Mouse (Mus musculus) limb, embryonic 14.5 days (tissue): ENCODE measurements around the gene Rbm39. TPM values are rescaled to one million over a fixed set of nuclear protein-coding genes. Genes with fewer than 3 reads are reported as not detected.

Experiments used
- ATAC-seq: fragments of 200-750 bp; cut with Nextera tagmentation; 2 replicates; pipeline ENCODE4 v1.8.0; 2017; ENCODE audit warnings: low read depth, moderate number of reproducible peaks, moderate TSS enrichment; ENCODE audit not compliant: low FRiP score
- DNase-seq: peaks from one replicate; pipeline ENCODE4 v3.0.0-alpha.2; 2015; ENCODE audit warnings: low spot score
- H3K27ac ChIP-seq: fragments of 300-500 bp; sonication (generic); replicated peaks from 2 replicates; pipeline ENCODE4 v1.5.1; 2014; ENCODE audit warnings: low read depth, mild to moderate bottlenecking, low read length, moderate library complexity, mixed read lengths
- H3K27me3 ChIP-seq: fragments of 300-500 bp; sonication (generic); 2 replicates; pipeline ENCODE4 v1.6.1; 2014; ENCODE audit warnings: low read length, mixed read lengths; ENCODE audit not compliant: control insufficient read depth, insufficient read depth
- H3K36me3 ChIP-seq: fragments of 300-500 bp; sonication (generic); 2 replicates; pipeline ENCODE4 v1.6.1; 2014; ENCODE audit warnings: mild to moderate bottlenecking, low read length, moderate library complexity, mixed read lengths; ENCODE audit not compliant: control insufficient read depth, insufficient read depth
- H3K4me1 ChIP-seq: fragments of 300-500 bp; sonication (generic); 2 replicates; pipeline ENCODE4 v1.6.1; 2014; ENCODE audit warnings: antibody characterized with exemption, low read length, mixed read lengths; ENCODE audit not compliant: control insufficient read depth, insufficient read depth
- H3K4me2 ChIP-seq: fragments of 300-500 bp; sonication (generic); replicated peaks from 2 replicates; pipeline ENCODE4 v1.6.1; 2014; ENCODE audit warnings: low read depth, mild to moderate bottlenecking, low read length, moderate library complexity; ENCODE audit not compliant: severe bottlenecking
- H3K4me3 ChIP-seq: fragments of 300-500 bp; sonication (generic); replicated peaks from 2 replicates; pipeline ENCODE4 v1.5.1; 2014; ENCODE audit warnings: low read length
- H3K9ac ChIP-seq: fragments of 300-500 bp; sonication (generic); 2 replicates; pipeline ENCODE4 v1.6.1; 2014; ENCODE audit warnings: mild to moderate bottlenecking, low read depth, low read length, moderate library complexity; ENCODE audit not compliant: severe bottlenecking
- H3K9me3 ChIP-seq: fragments of 300-500 bp; sonication (generic); 2 replicates; pipeline ENCODE4 v1.6.1; 2016; ENCODE audit warnings: low read length; ENCODE audit not compliant: control insufficient read depth
- POLR2A ChIP-seq: fragments of 200-500 bp; IDR thresholded peaks from 2 replicates; pipeline ENCODE4 v1.8.0; 2012; ENCODE audit warnings: inconsistent platforms, mild to moderate bottlenecking, moderate library complexity, borderline replicate concordance; ENCODE audit not compliant: insufficient read depth, insufficient read length; ENCODE audit errors: extremely low read depth
- WGBS: fragments of 180-500 bp; shearing (Covaris S2); extraction: QIAGEN DNeasy Blood & Tissue Kit; methylation state at CpG from one replicate; pipeline ENCODE4 v1.1.7; 2014; 5-methylcytosine and 5-hydroxymethylcytosine counted together
- polyA plus RNA-seq, 2 experiments: library from polyadenylated mRNA; depleted of rRNA in 1 of 2; stranded (reverse) in 1 of 2; unstranded in 1 of 2; fragments of >200 nt; fragmentation: Nextera tagmentation in 1 of 2; extraction: Ambion mirVana in 1 of 2; gene quantifications; 2 replicates each; pipeline versions ENCODE4 v1.2.1 to v1.2.3; 2012 to 2014

Rbm39 gene
- polyA plus RNA-seq, 2 experiments, result 297 to 728 TPM

GRCm38 (mm10) chr2:156143367-156143766 lies 36.7 kb downstream of the Rbm39 start:
- ATAC-seq (0 out of 2 replicates have a peak, but pooled peaks have one; percentile 1), DNase-seq (no peak)
- Histone ChIP-seq H3K9ac (peak overlapping the region; percentile 91), H3K4me3 (peak overlapping the region; percentile 87), H3K27me3 (no peaks in the 10 kb centered on the region), H3K9me3 (no peaks in the 10 kb centered on the region), H3K27ac (peak overlapping the region; percentile 92), H3K36me3 (peaks cover 24% of the 10 kb centered on the region), H3K4me1 (peaks cover 6% of the 10 kb centered on the region; the same call in 1 of the 2 replicates), H3K4me2 (peak overlapping the region; percentile 81)
- 2% methylated on average over 16 of the region's 16 CpGs for WGBS
- TF ChIP-seq POLR2A, result no peak

GRCm38 (mm10) chr2:156142820-156143219 lies 37.2 kb downstream of the Rbm39 start:
- Histone ChIP-seq H3K9me3 (no peaks in the 10 kb centered on the region), H3K4me2 (peak overlapping the region; percentile 81), H3K9ac (no peak overlapping the region), H3K4me3 (peak overlapping the region; percentile 87; the same call in 1 of the 2 replicates), H3K36me3 (peaks cover 19% of the 10 kb centered on the region), H3K27ac (no peak overlapping the region), H3K4me1 (peaks cover 6% of the 10 kb centered on the region; the same call in 1 of the 2 replicates), H3K27me3 (no peaks in the 10 kb centered on the region)
- 81% methylated on average over 2 of the region's 2 CpGs for WGBS
- TF ChIP-seq POLR2A, result no peak
- ATAC-seq (no peak), DNase-seq (no peak)

GRCm38 (mm10) chr2:156135695-156136094 lies 44.3 kb downstream of the Rbm39 start:
- H3K36me3 ChIP-seq, result no peaks in the 10 kb centered on the region
- H3K9ac ChIP-seq, result no peak overlapping the region
- H3K27ac ChIP-seq, result no peak overlapping the region
- DNase-seq, result no peak
- WGBS, result 91% methylated on average over 6 of the region's 6 CpGs
- H3K4me1 ChIP-seq, result no peaks in the 10 kb centered on the region
- no peak overlapping the region for H3K4me2 ChIP-seq
- no peaks in the 10 kb centered on the region for H3K27me3 ChIP-seq
- H3K9me3 ChIP-seq, result no peaks in the 10 kb centered on the region
- TF ChIP-seq POLR2A, result no peak
- no peak overlapping the region for H3K4me3 ChIP-seq
- no peak for ATAC-seq

- no peaks in the 10 kb centered on the region for H3K36me3 ChIP-seq
- no peaks in the 10 kb centered on the region for H3K9me3 ChIP-seq
- H3K27me3 ChIP-seq, result no peaks in the 10 kb centered on the region
- no peaks in the 10 kb centered on the region for H3K4me1 ChIP-seq
- ATAC-seq (no peak), DNase-seq (no peak)
- no peak overlapping the region for H3K27ac ChIP-seq
- 92% methylated on average over 5 of the region's 5 CpGs for WGBS
- no peak overlapping the region for H3K4me3 ChIP-seq
- no peak overlapping the region for H3K9ac ChIP-seq
- no peak for TF ChIP-seq POLR2A
- no peak overlapping the region for H3K4me2 ChIP-seq
These were observed 45.9 kb downstream of the Rbm39 start for GRCm38 (mm10) chr2:156134161-156134560.

- ATAC-seq (no peak), DNase-seq (no peak)
- WGBS, result 96% methylated on average over 5 of the region's 5 CpGs
- no peak within 1 kb of the TSS for H3K4me2 ChIP-seq
- no peaks in the 10 kb centered on the region for H3K27me3 ChIP-seq
- TF ChIP-seq POLR2A, result no peak
- peaks cover 31% of the 10 kb centered on the region for H3K36me3 ChIP-seq
- no peak within 1 kb of the TSS for H3K9ac ChIP-seq
- no peak within 1 kb of the TSS for H3K27ac ChIP-seq
- H3K9me3 ChIP-seq, result no peaks in the 10 kb centered on the region
- no peaks in the 10 kb centered on the region for H3K4me1 ChIP-seq
- no peak within 1 kb of the TSS for H3K4me3 ChIP-seq
These were observed 53.0 kb downstream of the Rbm39 start, which contains the start of gene Gm28036 for GRCm38 (mm10) chr2:156126992-156127391. Gene Gm28036 (minus strand): TSS chr2:156127092.

GRCm38 (mm10) chr2:156123731-156124130 lies 56.3 kb downstream of the Rbm39 start:
- H3K36me3 ChIP-seq, result peaks cover 29% of the 10 kb centered on the region
- ATAC-seq (no peak), DNase-seq (no peak)
- H3K4me3 ChIP-seq, result no peak overlapping the region
- no peaks in the 10 kb centered on the region for H3K9me3 ChIP-seq
- H3K4me2 ChIP-seq, result no peak overlapping the region
- H3K9ac ChIP-seq, result no peak overlapping the region
- no peak overlapping the region for H3K27ac ChIP-seq
- no peaks in the 10 kb centered on the region for H3K27me3 ChIP-seq
- TF ChIP-seq POLR2A, result no peak
- no peaks in the 10 kb centered on the region for H3K4me1 ChIP-seq
- WGBS, result 91% methylated on average over 5 of the region's 5 CpGs
